Mouse (Mus musculus): ENCODE results near the gene Cacna2d3. TPM values are rescaled to one million over a fixed set of nuclear protein-coding genes. Genes with fewer than 3 reads are reported as not detected.

The Cacna2d3 gene
- polyA plus RNA-seq, 1 experiment: 4.6 TPM

GRCm38 (mm10) chr14:29051951-29052835, 669.5 kb downstream of the Cacna2d3 start:
- no peak overlapping the region for H3K4me3 ChIP-seq (ENCODE audit: control insufficient read depth, low read depth, low read length)
- H3K4me1 ChIP-seq (ENCODE audit: control insufficient read depth, insufficient read depth, low read length): no peaks in the 10 kb centered on the region
- TF ChIP-seq POLR2A (IDR thresholded peaks at IDR 0.05; ENCODE audit: control insufficient read depth, low read depth, low read length) (no peak), CTCF (IDR thresholded peaks at IDR 0.05; ENCODE audit: control insufficient read depth, insufficient read depth, insufficient replicate concordance, low read depth, low read length) (no peak)
- no peak overlapping the region for H3K27ac ChIP-seq (ENCODE audit: control insufficient read depth, insufficient read depth, low read depth, low read length)
- no peaks in the 10 kb centered on the region for H3K27me3 ChIP-seq (ENCODE audit: control insufficient read depth, insufficient read depth, low read length)
- no peaks in the 10 kb centered on the region for H3K36me3 ChIP-seq (ENCODE audit: control insufficient read depth, insufficient read depth, low read length)

DNA sequence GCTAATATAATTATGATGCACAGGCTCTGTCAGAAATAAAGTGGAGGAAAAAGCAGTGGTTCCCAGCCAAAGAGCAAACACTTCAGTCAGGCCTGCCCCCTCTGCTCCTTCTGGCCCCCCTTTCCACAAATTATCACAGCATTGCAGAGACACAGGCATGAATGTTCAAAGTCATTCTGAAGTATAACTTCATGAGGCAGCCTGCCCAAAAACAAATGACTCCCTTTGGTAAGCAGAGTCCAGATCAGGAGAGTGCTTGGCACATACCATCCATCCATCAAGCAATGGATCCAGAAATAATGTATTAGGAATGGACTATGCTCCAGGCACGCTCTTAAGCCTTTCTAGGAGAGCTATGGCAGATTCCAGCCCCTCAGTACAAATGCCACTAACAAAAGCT, 679.3 kb downstream of the Cacna2d3 start:
- Histone ChIP-seq H3K27me3 (ENCODE audit: control insufficient read depth, insufficient read depth, low read length) (no peaks in the 10 kb centered on the region), H3K4me1 (ENCODE audit: control insufficient read depth, insufficient read depth, low read length) (no peaks in the 10 kb centered on the region), H3K36me3 (ENCODE audit: control insufficient read depth, insufficient read depth, low read length) (no peaks in the 10 kb centered on the region), H3K27ac (ENCODE audit: control insufficient read depth, insufficient read depth, low read depth, low read length) (no peak overlapping the region), H3K4me3 (ENCODE audit: control insufficient read depth, low read depth, low read length) (no peak overlapping the region)
- TF ChIP-seq POLR2A (IDR thresholded peaks at IDR 0.05; ENCODE audit: control insufficient read depth, low read depth, low read length): no peak
- no peak for TF ChIP-seq CTCF (IDR thresholded peaks at IDR 0.05; ENCODE audit: control insufficient read depth, insufficient read depth, insufficient replicate concordance, low read depth, low read length)

DNA sequence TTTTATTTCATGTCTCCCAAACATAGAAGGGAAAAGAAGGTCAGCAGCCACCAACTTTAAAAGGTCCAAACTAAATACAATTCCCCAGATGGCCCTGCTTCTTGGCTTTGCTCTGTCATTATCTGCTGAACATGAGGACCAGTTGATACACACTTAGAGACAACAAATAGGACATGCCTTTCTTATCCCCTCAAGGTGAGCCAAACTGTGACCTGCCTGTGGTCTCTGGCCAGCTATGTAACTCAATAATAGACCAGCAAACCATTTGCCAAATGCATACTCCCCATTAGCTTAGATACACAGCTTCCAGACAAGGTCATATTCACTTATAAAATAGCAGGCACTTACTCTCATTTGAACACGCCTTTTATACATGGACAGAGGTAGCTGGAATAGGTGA, 680.2 kb downstream of the Cacna2d3 start:
- Histone ChIP-seq H3K4me3 (ENCODE audit: control insufficient read depth, low read depth, low read length) (no peak overlapping the region), H3K36me3 (ENCODE audit: control insufficient read depth, insufficient read depth, low read length) (no peaks in the 10 kb centered on the region), H3K27ac (ENCODE audit: control insufficient read depth, insufficient read depth, low read depth, low read length) (no peak overlapping the region), H3K27me3 (ENCODE audit: control insufficient read depth, insufficient read depth, low read length) (no peaks in the 10 kb centered on the region), H3K4me1 (ENCODE audit: control insufficient read depth, insufficient read depth, low read length) (no peaks in the 10 kb centered on the region)
- TF ChIP-seq CTCF (IDR thresholded peaks at IDR 0.05; ENCODE audit: control insufficient read depth, insufficient read depth, insufficient replicate concordance, low read depth, low read length): no peak
- TF ChIP-seq POLR2A (IDR thresholded peaks at IDR 0.05; ENCODE audit: control insufficient read depth, low read depth, low read length): no peak

DNA sequence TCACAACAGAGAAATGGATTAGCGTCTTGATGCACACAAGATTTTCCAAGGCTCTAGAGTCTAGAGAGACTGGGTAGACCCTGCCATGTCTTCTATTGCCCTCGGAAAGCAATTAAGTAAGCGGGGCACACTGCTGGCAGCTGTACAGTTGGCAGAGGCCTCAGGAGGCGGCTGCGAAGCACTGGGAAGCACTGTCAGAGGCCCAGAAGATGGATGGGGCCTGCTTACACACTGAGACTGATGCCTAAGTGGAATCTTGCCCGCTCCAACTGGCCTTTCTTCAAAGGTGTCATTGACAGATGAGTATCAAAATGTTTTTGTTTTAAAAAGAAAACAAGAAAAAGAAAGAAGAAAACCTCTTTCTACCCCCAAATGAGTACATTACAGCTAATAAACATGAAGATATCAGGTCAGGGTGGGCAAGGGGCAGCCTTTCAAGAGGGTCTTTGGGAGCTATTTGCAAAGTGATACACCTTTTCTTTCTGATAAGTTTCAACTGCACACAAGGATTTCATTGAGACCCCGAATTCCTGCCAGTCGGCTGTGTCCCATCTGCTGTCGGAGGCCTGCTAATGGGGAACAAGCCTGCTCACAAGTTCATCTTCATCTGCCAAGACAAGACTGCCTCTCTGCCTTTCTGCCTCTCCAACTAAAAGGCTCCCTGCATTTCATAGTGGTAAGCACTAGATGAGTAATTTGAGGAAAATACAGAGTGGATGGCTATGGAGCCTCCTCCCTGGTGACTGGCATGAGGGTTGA, 680.9 kb downstream of the Cacna2d3 start:
- no peak overlapping the region for H3K27ac ChIP-seq (ENCODE audit: control insufficient read depth, insufficient read depth, low read depth, low read length)
- no peaks in the 10 kb centered on the region for H3K4me1 ChIP-seq (ENCODE audit: control insufficient read depth, insufficient read depth, low read length)
- H3K4me3 ChIP-seq (ENCODE audit: control insufficient read depth, low read depth, low read length): no peak overlapping the region

GRCm38 (mm10) chr14:29038246-29038645, 683.4 kb downstream of the Cacna2d3 start:
- Histone ChIP-seq H3K27ac (ENCODE audit: control insufficient read depth, insufficient read depth, low read depth, low read length) (no peak overlapping the region), H3K4me3 (ENCODE audit: control insufficient read depth, low read depth, low read length) (no peak overlapping the region), H3K27me3 (ENCODE audit: control insufficient read depth, insufficient read depth, low read length) (no peaks in the 10 kb centered on the region), H3K36me3 (ENCODE audit: control insufficient read depth, insufficient read depth, low read length) (no peaks in the 10 kb centered on the region), H3K4me1 (ENCODE audit: control insufficient read depth, insufficient read depth, low read length) (no peaks in the 10 kb centered on the region)
- TF ChIP-seq CTCF (IDR thresholded peaks at IDR 0.05; ENCODE audit: control insufficient read depth, insufficient read depth, insufficient replicate concordance, low read depth, low read length): no peak
- TF ChIP-seq POLR2A (IDR thresholded peaks at IDR 0.05; ENCODE audit: control insufficient read depth, low read depth, low read length): no peak

More for the DNA sequence above, 680.9 kb downstream of the Cacna2d3 start:
- TF ChIP-seq CTCF (IDR thresholded peaks at IDR 0.05; ENCODE audit: control insufficient read depth, insufficient read depth, insufficient replicate concordance, low read depth, low read length): no peak
- no peak for TF ChIP-seq POLR2A (IDR thresholded peaks at IDR 0.05; ENCODE audit: control insufficient read depth, low read depth, low read length)
- Histone ChIP-seq H3K36me3 (ENCODE audit: control insufficient read depth, insufficient read depth, low read length) (no peaks in the 10 kb centered on the region), H3K27me3 (ENCODE audit: control insufficient read depth, insufficient read depth, low read length) (no peaks in the 10 kb centered on the region)

GRCm38 (mm10) chr14:29031858-29032395, 689.7 kb downstream of the Cacna2d3 start:
- H3K27me3 ChIP-seq (ENCODE audit: control insufficient read depth, insufficient read depth, low read length): no peaks in the 10 kb centered on the region
- no peak overlapping the region for H3K4me3 ChIP-seq (ENCODE audit: control insufficient read depth, low read depth, low read length)
- no peaks in the 10 kb centered on the region for H3K36me3 ChIP-seq (ENCODE audit: control insufficient read depth, insufficient read depth, low read length)
- TF ChIP-seq CTCF (IDR thresholded peaks at IDR 0.05; ENCODE audit: control insufficient read depth, insufficient read depth, insufficient replicate concordance, low read depth, low read length) (no peak), POLR2A (IDR thresholded peaks at IDR 0.05; ENCODE audit: control insufficient read depth, low read depth, low read length) (no peak)
- no peak overlapping the region for H3K27ac ChIP-seq (ENCODE audit: control insufficient read depth, insufficient read depth, low read depth, low read length)
- H3K4me1 ChIP-seq (ENCODE audit: control insufficient read depth, insufficient read depth, low read length): no peaks in the 10 kb centered on the region

DNA sequence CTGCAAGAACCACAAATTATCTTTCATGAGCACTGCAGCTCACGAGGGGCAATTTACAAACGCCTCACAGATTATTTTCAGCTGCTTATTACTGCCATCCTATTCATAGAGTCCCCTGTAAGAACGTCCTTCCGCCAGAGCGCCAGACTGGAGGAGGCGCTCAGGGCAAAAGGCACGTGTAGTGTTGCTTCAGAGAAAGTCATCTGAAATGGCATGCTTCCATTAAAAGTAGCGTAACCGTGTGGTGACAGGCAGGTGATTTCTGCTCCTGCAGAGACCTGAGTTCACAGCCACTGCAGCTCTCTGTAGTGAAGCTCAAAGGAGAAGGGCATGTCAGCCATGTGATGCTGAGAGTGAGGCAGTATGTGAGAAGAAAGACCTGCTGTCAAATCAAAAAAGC, 691.1 kb downstream of the Cacna2d3 start:
- no peaks in the 10 kb centered on the region for H3K4me1 ChIP-seq (ENCODE audit: control insufficient read depth, insufficient read depth, low read length)
- H3K4me3 ChIP-seq (ENCODE audit: control insufficient read depth, low read depth, low read length): no peak overlapping the region
- H3K27me3 ChIP-seq (ENCODE audit: control insufficient read depth, insufficient read depth, low read length): no peaks in the 10 kb centered on the region
- TF ChIP-seq POLR2A (IDR thresholded peaks at IDR 0.05; ENCODE audit: control insufficient read depth, low read depth, low read length) (no peak), CTCF (IDR thresholded peaks at IDR 0.05; ENCODE audit: control insufficient read depth, insufficient read depth, insufficient replicate concordance, low read depth, low read length) (no peak)
- no peaks in the 10 kb centered on the region for H3K36me3 ChIP-seq (ENCODE audit: control insufficient read depth, insufficient read depth, low read length)
- H3K27ac ChIP-seq (ENCODE audit: control insufficient read depth, insufficient read depth, low read depth, low read length): no peak overlapping the region

Measured in testis, adult 2 months (tissue).